Mouse (Mus musculus): ENCODE results near the gene Asb15.

The Asb15 gene

DNA sequence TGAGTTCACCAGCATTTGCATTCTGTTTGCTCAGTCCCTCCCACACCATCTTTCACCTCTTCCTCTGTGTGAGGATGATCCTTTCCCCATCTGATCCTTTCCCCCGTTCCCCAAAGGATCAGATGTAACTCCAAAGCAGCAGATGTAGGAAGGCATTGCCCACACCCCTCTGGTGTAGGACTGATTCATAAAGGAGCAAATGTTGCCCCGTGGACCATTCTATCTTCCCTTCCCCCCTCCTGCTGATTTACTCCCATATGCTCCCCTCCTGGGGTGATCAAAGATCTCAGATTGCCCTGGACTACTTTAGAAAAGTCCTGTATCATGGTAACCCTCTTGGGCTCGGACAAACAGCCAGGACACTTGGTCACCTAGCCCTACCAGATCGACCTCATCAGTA is 72.8 kb downstream of the Asb15 start:
- CTCF ChIA-PET, result no interaction called here
- POLR2A ChIA-PET, result no interaction called here

- ChIA-PET CTCF (interaction anchor here in 1 of 4 experiments (0.9 kb wide), 1 partner anchor 26 kb away, joined by 3 read pairs; no protein-coding TSS in a partner anchor), POLR2A (interaction anchor here in 1 of 4 experiments (0.6 to 1.5 kb wide), 3 partner anchors 10 to 56 kb away, joined by 3 to 5 read pairs (median 3); no protein-coding TSS in a partner anchor)
Measured at GRCm38 (mm10) chr6:24601668-24602067, 73.7 kb downstream of the Asb15 start.

- CTCF ChIA-PET, result interaction anchor here in 1 of 4 experiments (0.9 kb wide), 1 partner anchor 25 kb away, joined by 3 read pairs; no protein-coding TSS in a partner anchor
Measured at GRCm38 (mm10) chr6:24602351-24602750, 74.4 kb downstream of the Asb15 start.

DNA sequence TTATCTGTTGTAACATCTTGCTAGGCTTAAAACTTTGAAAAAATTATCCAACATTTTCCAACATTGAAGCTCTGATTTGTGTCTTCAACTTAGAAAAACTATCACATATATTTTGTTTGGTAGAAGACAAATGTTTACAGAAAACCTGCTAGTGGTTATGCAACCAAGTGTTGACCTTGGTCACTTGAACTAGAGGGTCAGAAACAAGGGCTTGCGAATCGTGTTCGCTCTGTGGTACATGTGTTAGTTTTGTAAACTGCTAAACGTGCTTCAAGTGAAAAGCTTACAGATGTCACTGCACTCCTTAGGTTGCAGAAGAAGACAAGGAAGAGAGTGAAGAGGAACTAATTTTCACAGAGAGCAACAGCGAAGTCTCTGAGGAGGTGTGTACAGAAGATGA is 75.0 kb downstream of the Asb15 start:
- CTCF ChIA-PET, result interaction anchor here in 1 of 4 experiments (1.6 kb wide), 1 partner anchor 25 kb away, joined by 3 read pairs; no protein-coding TSS in a partner anchor
- POLR2A ChIA-PET, result interaction anchor here in 1 of 4 experiments (1.2 kb wide), 1 partner anchor 10 kb away, joined by 3 read pairs; no protein-coding TSS in a partner anchor

More at GRCm38 (mm10) chr6:24602351-24602750, 74.4 kb downstream of the Asb15 start:
- POLR2A ChIA-PET, result interaction anchor here in 1 of 4 experiments (0.6 to 1.5 kb wide), 3 partner anchors 11 to 57 kb away, joined by 3 to 5 read pairs (median 3); no protein-coding TSS in a partner anchor

GRCm38 (mm10) chr6:24604289-24604688 is 76.3 kb downstream of the Asb15 start:
- POLR2A ChIA-PET, result interaction anchor here in 1 of 4 experiments (0.9 kb wide), 1 partner anchor 60 kb away, joined by 3 read pairs; no protein-coding TSS in a partner anchor
- CTCF ChIA-PET, result interaction anchor here in 1 of 4 experiments (1.6 kb wide), 1 partner anchor 23 kb away, joined by 3 read pairs; no protein-coding TSS in a partner anchor

DNA sequence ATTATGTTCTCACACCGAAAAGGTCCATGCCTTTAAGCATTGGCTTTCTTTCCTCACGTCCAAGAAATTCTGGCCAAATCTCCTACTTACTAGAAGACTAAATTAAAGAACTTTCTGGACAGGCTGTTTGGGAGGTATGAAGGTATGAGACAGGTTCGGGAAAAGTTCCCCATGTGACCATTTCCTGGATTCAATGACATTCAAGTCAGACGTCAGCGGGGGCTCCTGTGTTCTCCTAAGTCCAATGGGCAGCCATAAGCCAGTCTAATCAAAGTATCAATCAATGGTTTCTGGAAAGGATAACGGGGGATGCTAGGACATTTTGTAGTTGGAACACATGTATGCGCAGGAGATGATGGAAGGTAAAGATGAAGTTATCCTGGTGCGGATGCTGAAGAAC is 77.7 kb downstream of the Asb15 start:
- ChIA-PET CTCF (no interaction called here), POLR2A (no interaction called here)

- CTCF ChIA-PET, result interaction anchor here in 1 of 4 experiments (1.3 kb wide), 1 partner anchor 14 kb away, joined by 3 read pairs; no protein-coding TSS in a partner anchor
- POLR2A ChIA-PET, result interaction anchor here in 2 of 4 experiments (1.0 kb wide), 2 partner anchors 22 to 55 kb away, joined by 3 read pairs; no protein-coding TSS in a partner anchor
Measured at GRCm38 (mm10) chr6:24606512-24606911, 78.6 kb downstream of the Asb15 start.

DNA sequence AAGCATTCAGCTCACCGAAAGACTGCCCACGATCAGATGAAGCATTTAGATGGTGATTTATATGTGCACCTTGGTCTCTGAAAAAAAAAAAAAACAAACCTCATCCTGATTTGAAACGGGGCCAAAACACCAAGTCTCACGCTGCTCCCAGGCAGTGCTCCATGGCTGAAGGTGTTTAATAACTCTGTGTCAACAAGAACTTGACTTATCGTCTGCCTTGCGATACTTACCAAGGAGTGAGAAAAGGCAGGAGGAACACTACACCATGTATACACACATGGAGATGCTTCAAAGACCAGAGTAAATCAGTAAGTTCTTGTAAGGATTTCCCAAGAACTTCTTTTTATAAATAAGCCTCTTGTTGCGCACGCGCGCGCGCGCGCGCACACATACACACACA is 79.6 kb downstream of the Asb15 start:
- ChIA-PET POLR2A (interaction anchor here in 2 of 4 experiments (1.0 to 1.7 kb wide), 4 partner anchors 14 to 56 kb away, joined by 3 to 4 read pairs (median 3); no protein-coding TSS in a partner anchor), CTCF (interaction anchor here in 1 of 4 experiments (1.3 kb wide), 1 partner anchor 16 kb away, joined by 3 read pairs; no protein-coding TSS in a partner anchor)

DNA sequence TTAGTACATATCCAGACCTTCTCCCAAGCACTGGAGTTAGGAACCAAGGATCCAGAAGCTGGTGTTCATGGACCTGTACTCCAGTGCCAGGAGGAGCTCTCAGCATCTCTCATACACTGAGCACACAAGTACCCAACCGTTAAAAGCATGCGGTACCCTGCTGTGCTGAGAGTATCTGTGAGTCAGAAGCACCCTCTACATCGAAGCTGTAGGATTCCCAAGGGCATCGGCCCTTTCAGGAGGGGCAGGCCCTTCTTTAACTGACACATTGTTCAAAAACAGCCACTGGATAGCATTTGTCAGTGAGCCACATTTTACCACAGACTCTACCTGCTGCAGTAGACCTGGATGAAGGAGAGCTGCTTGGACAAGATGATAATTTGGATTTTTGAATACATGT is 80.2 kb downstream of the Asb15 start:
- ChIA-PET POLR2A (interaction anchor here in 1 of 4 experiments (1.2 to 1.7 kb wide), 2 partner anchors 14 to 26 kb away, joined by 3 to 4 read pairs; no protein-coding TSS in a partner anchor), CTCF (interaction anchor here in 1 of 4 experiments (1.0 kb wide), 1 partner anchor 20 kb away, joined by 3 read pairs; no protein-coding TSS in a partner anchor)

DNA sequence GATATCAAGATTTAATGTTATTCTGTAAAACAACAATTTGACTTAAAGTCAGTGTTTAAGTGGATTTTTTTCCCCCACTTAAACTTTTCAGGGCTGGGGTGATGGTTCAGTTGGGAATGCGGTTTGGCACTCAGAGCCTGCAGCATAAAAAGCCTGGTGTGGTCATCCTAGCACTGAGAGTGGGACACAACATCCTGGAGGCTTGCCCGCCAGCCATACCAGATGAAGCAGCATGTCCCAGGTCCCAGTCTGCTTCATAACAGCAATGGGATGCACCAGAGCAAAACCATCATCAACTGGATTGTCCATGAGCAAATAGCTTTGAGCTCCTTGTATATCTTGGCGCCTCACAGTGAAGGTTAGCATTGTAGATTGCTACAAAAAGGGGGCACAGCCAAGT is 80.7 kb downstream of the Asb15 start:
- POLR2A ChIA-PET, result interaction anchor here in 1 of 4 experiments (1.2 to 1.7 kb wide), 2 partner anchors 13 to 25 kb away, joined by 3 to 4 read pairs; no protein-coding TSS in a partner anchor
- CTCF ChIA-PET, result interaction anchor here in 1 of 4 experiments (1.0 kb wide), 1 partner anchor 19 kb away, joined by 3 read pairs; no protein-coding TSS in a partner anchor

- ChIA-PET POLR2A (no interaction called here), CTCF (no interaction called here)
Measured at GRCm38 (mm10) chr6:24609531-24609930, 81.6 kb downstream of the Asb15 start.

DNA sequence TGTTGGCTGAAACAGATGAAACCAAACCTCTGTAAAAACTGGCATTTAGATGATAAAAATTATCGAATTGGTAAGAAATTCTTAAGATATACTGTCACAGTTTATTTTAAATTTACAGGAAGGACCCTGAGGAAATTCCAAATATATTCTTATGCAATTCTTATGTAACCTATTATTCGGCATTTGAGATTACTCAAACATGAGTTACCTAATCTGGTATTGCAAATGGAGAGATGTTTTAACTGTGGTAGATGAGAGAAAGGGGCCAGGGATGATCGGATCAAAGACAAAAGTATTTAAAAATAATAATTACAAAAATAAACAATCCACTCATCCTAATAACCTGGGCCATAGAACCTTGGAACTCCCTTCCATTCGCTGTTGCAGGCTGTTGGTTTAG is 82.4 kb downstream of the Asb15 start:
- CTCF ChIA-PET, result no interaction called here
- POLR2A ChIA-PET, result no interaction called here

DNA sequence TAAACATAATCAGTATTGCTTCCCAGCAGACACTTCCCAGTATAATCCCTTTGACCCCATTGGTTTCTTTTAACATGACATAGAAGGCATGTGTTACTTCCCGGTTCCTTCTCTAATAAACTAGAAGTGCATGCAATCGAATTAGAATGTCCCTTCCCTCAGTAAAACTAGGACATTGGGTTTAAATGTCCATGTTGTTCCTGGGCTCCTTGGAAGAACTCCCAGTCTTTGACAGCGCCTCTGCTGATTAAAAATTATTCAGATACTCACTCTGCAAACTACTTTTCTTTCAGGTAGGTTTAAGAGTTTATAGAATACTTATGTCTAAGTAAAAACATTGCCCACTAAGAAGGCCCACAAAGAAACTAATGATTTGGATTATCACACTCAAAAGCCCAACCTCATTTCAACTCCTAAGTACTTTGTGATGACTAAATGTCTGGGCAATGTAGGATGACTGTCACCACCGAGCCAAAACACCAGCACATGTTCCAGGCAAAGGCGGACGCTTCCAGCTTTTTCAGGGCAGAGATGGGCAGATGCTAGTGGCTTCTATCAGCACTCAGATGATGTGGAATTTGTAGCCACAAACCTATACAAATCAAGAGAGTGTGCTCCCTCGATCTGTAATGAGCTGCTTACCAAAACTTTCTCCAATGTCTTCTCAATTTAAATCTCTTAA is 84.3 kb downstream of the Asb15 start:
- CTCF ChIA-PET, result no interaction called here
- POLR2A ChIA-PET, result interaction anchor here in 1 of 4 experiments (0.7 to 1.6 kb wide), 3 partner anchors 10 to 39 kb away, joined by 3 to 4 read pairs (median 3); no protein-coding TSS in a partner anchor

- CTCF ChIA-PET, result no interaction called here
- POLR2A ChIA-PET, result interaction anchor here in 1 of 4 experiments (1.1 to 1.6 kb wide), 2 partner anchors 10 to 11 kb away, joined by 3 to 4 read pairs; no protein-coding TSS in a partner anchor
Measured at GRCm38 (mm10) chr6:24613346-24613745, 85.4 kb downstream of the Asb15 start.

- ChIA-PET CTCF (no interaction called here), POLR2A (no interaction called here)
Measured at GRCm38 (mm10) chr6:24613918-24614317, 86.0 kb downstream of the Asb15 start.

GRCm38 (mm10) chr6:24616746-24617145 is 88.8 kb downstream of the Asb15 start:
- ChIA-PET CTCF (no interaction called here), POLR2A (interaction anchor here in 1 of 4 experiments (0.7 kb wide), 1 partner anchor 74 kb away, joined by 3 read pairs; no protein-coding TSS in a partner anchor)

- CTCF ChIA-PET, result interaction anchor here in 3 of 4 experiments (0.6 to 2.0 kb wide), 3 partner anchors 8 to 138 kb away, joined by 3 to 13 read pairs (median 3); no protein-coding TSS in a partner anchor
- POLR2A ChIA-PET, result no interaction called here
Measured at GRCm38 (mm10) chr6:24619285-24620045, 91.5 kb downstream of the Asb15 start.

GRCm38 (mm10) chr6:24620936-24621335 is 93.0 kb downstream of the Asb15 start:
- ChIA-PET CTCF (no interaction called here), POLR2A (no interaction called here)

GRCm38 (mm10) chr6:24622098-24622497 is 94.2 kb downstream of the Asb15 start:
- ChIA-PET POLR2A (interaction anchor here in 1 of 4 experiments (0.9 to 1.0 kb wide), 2 partner anchors 8 to 14 kb away, joined by 3 to 4 read pairs; no protein-coding TSS in a partner anchor), CTCF (no interaction called here)

Measured in embryonic stem cell, embryonic (primary cell).